Comparison of ENCODE assay signal across 9 mouse cellular contexts in genomic region chr17:35517526-35517925, GRCm38 (mm10). TPM values are rescaled to one million over a fixed set of nuclear protein-coding genes. Genes with fewer than 3 reads are reported as not detected.
DNase-seq lines count a peak whose midpoint lies in the region; ATAC-seq and TF ChIP-seq lines count a peak whose summit lies in the region.
"Had no signal": no experiment of that assay in that cellular context is flagged by ENCODE, and none has a peak within 500 bp of the region (broad histone marks: within the 10 kb centered on the region; RNA-seq: fewer than 3 reads in every experiment).

No protein-coding gene starts in this region.

- no peak overlapping the region; the same call in 1 of the 2 replicates for H3K27ac ChIP-seq in forebrain, embryonic 14.5 days (ENCODE audit: low read depth, low read length)
- 0 out of 2 replicates have a peak overlapping the region, but pooled peaks have one; percentile 26 for H3K27ac ChIP-seq in limb, embryonic 14.5 days (replicated peaks; ENCODE audit: low read depth, low read length)
- H3K27ac ChIP-seq in stomach, embryonic 15.5 days = peak overlapping the region; percentile 31

- peak overlapping the region; percentile 79 for H3K4me2 ChIP-seq in forebrain, embryonic 14.5 days (ENCODE audit: low read length)
- peak overlapping the region; percentile 81 for H3K4me2 ChIP-seq in limb, embryonic 14.5 days (replicated peaks; ENCODE audit: low read depth, low read length, severe bottlenecking)
- peak overlapping the region; percentile 65 for H3K4me2 ChIP-seq in stomach, embryonic 15.5 days

- H3K4me3 ChIP-seq in E14TG2a.4 (replicated peaks; ENCODE audit: low read length) = peak overlapping the region; percentile 82
- H3K4me3 ChIP-seq in forebrain, embryonic 14.5 days (ENCODE audit: low read depth, low read length) = peak overlapping the region; percentile 43
- H3K4me3 ChIP-seq in limb, embryonic 14.5 days (replicated peaks; ENCODE audit: low read length) = peak overlapping the region; percentile 59
- H3K4me3 ChIP-seq in stomach, embryonic 15.5 days (replicated peaks) = peak overlapping the region; percentile 69

- H3K9me3 ChIP-seq in E14TG2a.4 (ENCODE audit: low read length) = no peaks in the 10 kb centered on the region
- no peaks in the 10 kb centered on the region for H3K9me3 ChIP-seq in forebrain, embryonic 14.5 days (replicated peaks; ENCODE audit: control insufficient read depth, low read length)
- no peaks in the 10 kb centered on the region for H3K9me3 ChIP-seq in limb, embryonic 14.5 days (ENCODE audit: control insufficient read depth, low read length)
- H3K9me3 ChIP-seq in stomach, embryonic 15.5 days = no peaks in the 10 kb centered on the region

- WGBS in forebrain, embryonic 14.5 days = 8% methylated on average over 12 of the region's 12 CpGs
- whole genome bisulfite sequencing in limb, embryonic 14.5 days = 4% methylated on average over 12 of the region's 12 CpGs
- WGBS in stomach, embryonic 15.5 days = 6% methylated on average over 12 of the region's 12 CpGs

- H3K27me3 ChIP-seq in E14TG2a.4 (ENCODE audit: insufficient read depth, low read length) = 0 out of 2 replicates have a peak, but pooled peaks cover 3% of the 10 kb centered on the region
- H3K27me3 ChIP-seq in forebrain, embryonic 14.5 days (replicated peaks; ENCODE audit: control insufficient read depth, insufficient read depth, low read length) = no peaks in the 10 kb centered on the region
- no peaks in the 10 kb centered on the region for H3K27me3 ChIP-seq in limb, embryonic 14.5 days (ENCODE audit: control insufficient read depth, insufficient read depth, low read length)
- no peaks in the 10 kb centered on the region for H3K27me3 ChIP-seq in stomach, embryonic 15.5 days (replicated peaks)

- no peak for TF ChIP-seq POLR2A in limb, embryonic 14.5 days (IDR thresholded peaks at IDR 0.05; ENCODE audit: borderline replicate concordance, extremely low read depth, insufficient read depth, insufficient read length)

- no peak for ATAC-seq in forebrain, embryonic 14.5 days
- no peak for ATAC-seq in limb, embryonic 14.5 days (ENCODE audit: low FRiP score, low read depth)
- ATAC-seq in stomach, embryonic 15.5 days (ENCODE audit: insufficient read depth, low FRiP score, low read depth) = no peak

- H3K36me3 ChIP-seq in E14TG2a.4 (ENCODE audit: insufficient read depth, low read length) = peaks cover 48% of the 10 kb centered on the region
- no peaks in the 10 kb centered on the region; the same call in 1 of the 2 replicates for H3K36me3 ChIP-seq in forebrain, embryonic 14.5 days (ENCODE audit: control insufficient read depth, insufficient read depth, low read length)
- peaks cover 6% of the 10 kb centered on the region for H3K36me3 ChIP-seq in limb, embryonic 14.5 days (ENCODE audit: control insufficient read depth, insufficient read depth, low read length)
- H3K36me3 ChIP-seq in stomach, embryonic 15.5 days = peaks cover 11% of the 10 kb centered on the region; the same call in 1 of the 2 replicates

- peak overlapping the region; percentile 61 for H3K9ac ChIP-seq in forebrain, embryonic 14.5 days (ENCODE audit: low read length)
- peak overlapping the region; percentile 66 for H3K9ac ChIP-seq in limb, embryonic 14.5 days (ENCODE audit: low read depth, low read length, severe bottlenecking)
- H3K9ac ChIP-seq in stomach, embryonic 15.5 days = 0 out of 2 replicates have a peak overlapping the region, but pooled peaks have one; percentile 37

- peak; percentile 29 for DNase-seq in adrenal gland, adult 2 months
- DNase-seq in adrenal gland, postnatal 25 days = no peak
- DNase-seq in forebrain, embryonic 14.5 days (ENCODE audit: low spot score) = no peak
- DNase-seq in limb, embryonic 14.5 days (ENCODE audit: low spot score) = peak; percentile 34
- DNase-seq in spleen, adult 12 weeks (ENCODE audit: low spot score) = no peak
- no peak for DNase-seq in testis, postnatal 14 days (ENCODE audit: low spot score)

- H3K4me1 ChIP-seq in E14TG2a.4 (replicated peaks; ENCODE audit: low read depth, low read length) = peaks cover 80% of the 10 kb centered on the region
- H3K4me1 ChIP-seq in forebrain, embryonic 14.5 days (ENCODE audit: control insufficient read depth, insufficient read depth, low read length) = peaks cover 14% of the 10 kb centered on the region; the same call in 1 of the 2 replicates
- H3K4me1 ChIP-seq in limb, embryonic 14.5 days (ENCODE audit: control insufficient read depth, insufficient read depth, low read length) = peaks cover 16% of the 10 kb centered on the region
- H3K4me1 ChIP-seq in stomach, embryonic 15.5 days = peaks cover 25% of the 10 kb centered on the region

- TF ChIP-seq CTCF in E14TG2a.4 (conservative IDR thresholded peaks at IDR 0.05; ENCODE audit: low read length) = no peak

RNA-seq across cellular contexts. Expression of gene Cchcr1, which starts 0.6 kb away (rescaled TPM):
- 1 to 10 TPM; 6.2 to 8.0 TPM for total RNA-seq in adrenal gland, adult 2 months (2021)
- 2.9 and 3.9 TPM in 2 replicates for polyA plus RNA-seq in adrenal gland, adult 2 months (2012; rRNA removed)
- total RNA-seq in adrenal gland, postnatal 25 days (2021) = 15.7 and 16.6 TPM in 2 replicates
- 4.7 and 6.5 TPM in 2 replicates for polyA plus RNA-seq in forebrain, embryonic 14.5 days (2014; fragmentation: Nextera tagmentation; extraction: Ambion mirVana)
- 41.2 and 43.2 TPM in 2 replicates for polyA plus RNA-seq in limb, embryonic 14.5 days (2012; rRNA removed)
- 11.6 and 13.9 TPM in 2 replicates for polyA plus RNA-seq in limb, embryonic 14.5 days (2014; fragmentation: Nextera tagmentation; extraction: Ambion mirVana)
- polyA plus RNA-seq in stomach, embryonic 15.5 days (2015; fragmentation: Nextera tagmentation; extraction: Ambion mirVana) = 19.7 and 20.1 TPM in 2 replicates

RNA-seq across cellular contexts. Expression of gene Tcf19, which starts 0.9 kb away (rescaled TPM):
- total RNA-seq in adrenal gland, adult 2 months (2021) = 1 to 10 TPM; 4.6 to 5.0 TPM
- polyA plus RNA-seq in adrenal gland, adult 2 months (2012; rRNA removed) = 7.6 and 9.5 TPM in 2 replicates
- 16.0 and 21.2 TPM in 2 replicates for total RNA-seq in adrenal gland, postnatal 25 days (2021)
- polyA plus RNA-seq in forebrain, embryonic 14.5 days (2014; fragmentation: Nextera tagmentation; extraction: Ambion mirVana) = 40.8 and 48.8 TPM in 2 replicates
- polyA plus RNA-seq in limb, embryonic 14.5 days (2012; rRNA removed) = 73.8 and 82.6 TPM in 2 replicates
- 75.5 and 84.3 TPM in 2 replicates for polyA plus RNA-seq in limb, embryonic 14.5 days (2014; fragmentation: Nextera tagmentation; extraction: Ambion mirVana)
- polyA plus RNA-seq in stomach, embryonic 15.5 days (2015; fragmentation: Nextera tagmentation; extraction: Ambion mirVana) = 76.2 and 78.4 TPM in 2 replicates

RNA-seq across cellular contexts. Expression of gene Pou5f1, which starts 11.7 kb away (rescaled TPM):
- total RNA-seq in adrenal gland, adult 2 months (2021) = not detected
- not detected in 2 replicates for polyA plus RNA-seq in adrenal gland, adult 2 months (2012; rRNA removed)
- total RNA-seq in adrenal gland, postnatal 25 days (2021) = 0.30 and 0.90 TPM in 2 replicates
- polyA plus RNA-seq in forebrain, embryonic 14.5 days (2014; fragmentation: Nextera tagmentation; extraction: Ambion mirVana) = 0.20 TPM in 1 of 2 replicates, not detected in the other
- polyA plus RNA-seq in limb, embryonic 14.5 days (2012; rRNA removed) = 0.06 and 0.09 TPM in 2 replicates
- polyA plus RNA-seq in limb, embryonic 14.5 days (2014; fragmentation: Nextera tagmentation; extraction: Ambion mirVana) = not detected in 2 replicates
- polyA plus RNA-seq in stomach, embryonic 15.5 days (2015; fragmentation: Nextera tagmentation; extraction: Ambion mirVana) = 0.13 TPM in 1 of 2 replicates, not detected in the other

RNA-seq across cellular contexts. Expression of gene Psors1c2, which starts 15.5 kb away (rescaled TPM):
- not detected for total RNA-seq in adrenal gland, adult 2 months (2021)
- not detected in 2 replicates for polyA plus RNA-seq in adrenal gland, adult 2 months (2012; rRNA removed)
- not detected in 2 replicates for total RNA-seq in adrenal gland, postnatal 25 days (2021)
- 0.28 and 0.36 TPM in 2 replicates for polyA plus RNA-seq in forebrain, embryonic 14.5 days (2014; fragmentation: Nextera tagmentation; extraction: Ambion mirVana)
- polyA plus RNA-seq in limb, embryonic 14.5 days (2012; rRNA removed) = 1.0 and 2.2 TPM in 2 replicates
- 0.39 and 1.5 TPM in 2 replicates for polyA plus RNA-seq in limb, embryonic 14.5 days (2014; fragmentation: Nextera tagmentation; extraction: Ambion mirVana)
- 0.74 and 1.0 TPM in 2 replicates for polyA plus RNA-seq in stomach, embryonic 15.5 days (2015; fragmentation: Nextera tagmentation; extraction: Ambion mirVana)
- total RNA-seq: hematopoietic stem cell, adult 5-6 weeks had no signal

RNA-seq across cellular contexts. Expression of gene Cdsn, which starts 34.4 kb away (rescaled TPM):
- total RNA-seq in adrenal gland, adult 2 months (2021) = under 1 TPM; 0.20 to 0.62 TPM
- polyA plus RNA-seq in adrenal gland, adult 2 months (2012; rRNA removed) = 7.3 and 7.4 TPM in 2 replicates
- total RNA-seq in adrenal gland, postnatal 25 days (2021) = 0.43 TPM in 2 replicates
- 0.06 TPM in 1 of 2 replicates, not detected in the other for polyA plus RNA-seq in forebrain, embryonic 14.5 days (2014; fragmentation: Nextera tagmentation; extraction: Ambion mirVana)
- 0.09 and 0.31 TPM in 2 replicates for polyA plus RNA-seq in limb, embryonic 14.5 days (2012; rRNA removed)
- polyA plus RNA-seq in limb, embryonic 14.5 days (2014; fragmentation: Nextera tagmentation; extraction: Ambion mirVana) = 0.07 and 0.17 TPM in 2 replicates
- polyA plus RNA-seq in stomach, embryonic 15.5 days (2015; fragmentation: Nextera tagmentation; extraction: Ambion mirVana) = 0.31 and 2.1 TPM in 2 replicates
- total RNA-seq: hematopoietic stem cell, adult 5-6 weeks had no signal

Comparison
In these comparisons a context has a peak if more than half of its experiments do, and no peak if none do; other contexts are left out.
1. DNase-seq: peak in adrenal gland, adult 2 months (single experiment) and limb, embryonic 14.5 days (single experiment); none in adrenal gland, postnatal 25 days (single experiment), forebrain, embryonic 14.5 days (single experiment), spleen, adult 12 weeks (single experiment) and testis, postnatal 14 days (single experiment).
2. Peak in every context shown above with its lines, with median percentiles within 50 percentile points of each other: H3K4me3 ChIP-seq, H3K4me2 ChIP-seq and H3K9ac ChIP-seq.